Mouse (Mus musculus) kidney, adult 2 months (tissue): ENCODE measurements around the gene Sox5.

ENCODE experiments used
- CTCF ChIP-seq: fragments of 200-500 bp; conservative IDR thresholded peaks from 2 replicates; pipeline ENCODE4 v1.5.1; 2011; ENCODE audit warnings: low read depth, mild to moderate bottlenecking, control low read depth, low read length, moderate library complexity, mixed read lengths; ENCODE audit not compliant: insufficient read depth, insufficient read length
- POLR2A ChIP-seq: fragments of 200-500 bp; IDR thresholded peaks from one replicate; pipeline ENCODE4 v1.6.1; 2011; ENCODE audit warnings: low read depth, low read length, control low read depth

DNA sequence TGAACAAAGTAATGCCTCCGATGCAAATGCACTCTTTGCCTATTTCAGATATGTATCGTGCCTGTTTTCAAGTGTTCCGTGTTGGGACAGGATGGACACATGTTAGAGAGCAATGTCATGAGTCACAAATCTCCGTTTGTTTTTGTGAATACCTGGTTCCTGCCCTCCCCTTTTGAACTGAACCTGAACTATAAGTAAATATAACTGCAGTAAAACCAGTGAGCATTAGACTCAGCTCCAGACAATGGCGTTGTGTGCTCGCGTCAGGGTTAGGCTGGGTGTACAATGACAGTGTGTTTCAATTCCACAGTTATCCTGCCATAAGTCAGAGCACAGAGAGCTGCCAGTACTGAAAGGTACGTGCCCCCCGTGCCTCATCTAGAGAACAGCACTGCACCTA is 739.8 kb downstream of the Sox5 start:
- TF ChIP-seq CTCF (no peak), POLR2A (no peak)
